Mouse (Mus musculus) thymus, adult 2 months (tissue): ENCODE results near the gene Gm11172.

Experiments used
- CTCF ChIP-seq: fragments of 200-500 bp; IDR thresholded peaks from 2 replicates; pipeline ENCODE4 v1.5.1; 2012; ENCODE audit warnings: mild to moderate bottlenecking, control low read depth, low read length, moderate library complexity, borderline replicate concordance; ENCODE audit not compliant: control insufficient read depth, poor library complexity, insufficient read depth; ENCODE audit errors: extremely low read depth
- POLR2A ChIP-seq: fragments of 200-500 bp; IDR thresholded peaks from 2 replicates; pipeline ENCODE4 v1.6.1; 2012; ENCODE audit warnings: mild to moderate bottlenecking, low read length, control low read depth, moderate library complexity; ENCODE audit not compliant: control insufficient read depth, poor library complexity, insufficient read depth; ENCODE audit errors: extremely low read depth

- TF ChIP-seq CTCF (no peak), POLR2A (no peak)
Observed at GRCm38 (mm10) chr16:10850905-10851304, 38.2 kb downstream of the Gm11172 start.
